Comparison of ENCODE assay signal across 9 mouse cellular contexts in the genomic region with DNA sequence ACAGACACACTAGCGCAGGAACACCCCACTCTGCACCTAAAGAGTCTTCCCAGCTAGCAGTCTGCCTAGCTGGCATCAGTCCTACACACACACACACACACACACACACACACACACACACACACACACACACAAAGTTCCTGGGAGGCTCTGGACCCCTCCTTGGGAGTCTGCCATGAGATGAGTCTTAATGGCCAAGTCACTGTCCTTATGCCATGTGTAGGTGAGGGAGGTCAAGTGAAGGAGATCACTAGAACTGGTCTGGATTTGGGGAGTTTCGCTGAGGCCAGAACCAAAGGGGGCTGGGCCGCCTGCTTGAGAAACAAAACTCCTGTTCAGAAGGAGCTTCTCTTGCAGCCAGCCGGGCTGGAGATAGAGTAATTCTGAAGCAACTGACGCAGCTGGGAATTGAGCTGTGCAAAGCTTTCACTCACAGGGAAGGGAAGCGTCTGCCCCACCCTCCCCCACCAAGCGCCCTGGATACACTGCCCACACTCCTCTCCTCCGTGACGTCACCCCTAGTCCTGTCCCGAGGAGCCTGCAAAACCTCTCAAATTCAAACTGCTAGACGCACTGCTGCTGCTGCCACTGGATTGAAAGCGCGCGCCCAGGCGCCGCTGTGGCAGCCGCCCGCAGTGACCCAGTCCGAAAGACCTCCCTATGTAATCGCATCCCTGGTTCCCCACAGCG. TPM values are rescaled to one million over a fixed set of nuclear protein-coding genes. Genes with fewer than 3 reads are reported as not detected.
A peak's percentile ranks its signal among the peaks of the same experiment; 100 is the strongest.
DNase-seq lines count a peak whose midpoint lies in the region; ATAC-seq and TF ChIP-seq lines count a peak whose summit lies in the region.
"Had no signal": no experiment of that assay in that cellular context is flagged by ENCODE, and none has a peak within 500 bp of the region (broad histone marks: within the 10 kb centered on the region; RNA-seq: fewer than 3 reads in every experiment).

No protein-coding gene starts in this region.

- TF ChIP-seq CTCF in gastrocnemius, adult 2 months (IDR thresholded peaks at IDR 0.05), result no peak

- peak; percentile 16 to 24 for DNase-seq in adrenal gland, postnatal 36 days
- peak; percentile 57 to 60 for DNase-seq in cerebellum, postnatal 36 days
- peak; percentile 60 for DNase-seq in gastrocnemius, adult 2 months
- DNase-seq in left cerebral cortex, postnatal 36 days (ENCODE audit: low spot score in 2 of 2), result peak; percentile 64 to 65
- no peak for DNase-seq in T-cell, adult 2 months (ENCODE audit: low spot score)

- no peak overlapping the region; the same call in 1 of the 2 replicates for H3K27ac ChIP-seq in gastrocnemius, adult 2 months
- H3K27ac ChIP-seq in hindbrain, embryonic 15.5 days (replicated peaks), result peak overlapping the region; percentile 67
- peak overlapping the region; percentile 59 for H3K27ac ChIP-seq in neural tube, embryonic 13.5 days (replicated peaks)

- 11% methylated on average over 21 of the region's 21 CpGs for WGBS in hindbrain, embryonic 15.5 days
- WGBS in neural tube, embryonic 13.5 days, result 8% methylated on average over 21 of the region's 21 CpGs

- peak overlapping the region; percentile 42 for H3K9ac ChIP-seq in hindbrain, embryonic 15.5 days
- peak overlapping the region; percentile 66 for H3K9ac ChIP-seq in neural tube, embryonic 13.5 days

- H3K4me2 ChIP-seq in hindbrain, embryonic 15.5 days, result peak overlapping the region; percentile 65
- H3K4me2 ChIP-seq in neural tube, embryonic 13.5 days, result peak overlapping the region; percentile 62

- peak; percentile 88 for ATAC-seq in hindbrain, embryonic 15.5 days (ENCODE audit: low FRiP score, low read depth)
- ATAC-seq in neural tube, embryonic 13.5 days (ENCODE audit: low read depth), result peak; percentile 88

- H3K4me3 ChIP-seq in gastrocnemius, adult 2 months, result peak overlapping the region; percentile 67
- peak overlapping the region; percentile 46 for H3K4me3 ChIP-seq in hindbrain, embryonic 15.5 days
- peak overlapping the region; percentile 47 for H3K4me3 ChIP-seq in neural tube, embryonic 13.5 days

- no peaks in the 10 kb centered on the region for H3K36me3 ChIP-seq in hindbrain, embryonic 15.5 days
- H3K36me3 ChIP-seq in neural tube, embryonic 13.5 days, result no peaks in the 10 kb centered on the region

- no peaks in the 10 kb centered on the region for H3K27me3 ChIP-seq in hindbrain, embryonic 15.5 days
- no peaks in the 10 kb centered on the region for H3K27me3 ChIP-seq in neural tube, embryonic 13.5 days

- H3K4me1 ChIP-seq in hindbrain, embryonic 15.5 days (replicated peaks), result 0 out of 2 replicates have a peak, but pooled peaks cover 5% of the 10 kb centered on the region
- H3K4me1 ChIP-seq in neural tube, embryonic 13.5 days (replicated peaks), result peaks cover 6% of the 10 kb centered on the region

- H3K9me3 ChIP-seq in hindbrain, embryonic 15.5 days, result no peaks in the 10 kb centered on the region
- H3K9me3 ChIP-seq in neural tube, embryonic 13.5 days, result no peaks in the 10 kb centered on the region

- intact Hi-C loops in gastrocnemius, adult 2 months (cut with DNase I), result no loop called here
- intact Hi-C loops in left cerebral cortex, postnatal 36 days (cut with DNase I), result no loop called here

RNA-seq across cellular contexts. Expression of gene Slitrk2, which starts 3.5 kb away (rescaled TPM):
- 1 to 10 TPM in 1 of 2 experiments, under 1 TPM in 1; 0.66 to 1.1 TPM for total RNA-seq in adrenal gland, postnatal 36 days (2021)
- under 1 TPM; 0.08 to 0.33 TPM for total RNA-seq in gastrocnemius, adult 2 months (2021)
- 9.6 and 10.3 TPM in 2 replicates for polyA plus RNA-seq in hindbrain, embryonic 15.5 days (2015; fragmentation: Nextera tagmentation; extraction: Ambion mirVana)
- total RNA-seq in left cerebral cortex, postnatal 36 days (2021), result 10 to 100 TPM; 32.4 to 34.7 TPM
- polyA plus RNA-seq in neural tube, embryonic 13.5 days (2015; fragmentation: Nextera tagmentation; extraction: Ambion mirVana), result 19.4 and 20.2 TPM in 2 replicates
- total RNA-seq: common myeloid progenitor, adult 5-6 weeks had no signal
- polyA plus RNA-seq: spleen, adult 2 months had no signal

Comparison
In these comparisons a context has a peak if more than half of its experiments do, and no peak if none do; other contexts are left out.
1. RNA of gene Slitrk2, which starts 3.5 kb away (total RNA-seq): 32.4 to 34.7 TPM in left cerebral cortex, postnatal 36 days; 0.66 to 1.1 TPM in adrenal gland, postnatal 36 days and 0.08 to 0.33 TPM in gastrocnemius, adult 2 months; every median in the first group is over 10 times any median in the second.
2. Peak in every context shown above with its lines, with median percentiles within 50 percentile points of each other: H3K4me3 ChIP-seq.